Mouse (Mus musculus): Measurements from ENCODE around the gene Lrrc26. TPM values are rescaled to one million over a fixed set of nuclear protein-coding genes. Genes with fewer than 3 reads are reported as not detected.

Lrrc26 gene
- polyA plus RNA-seq, 1 experiment, result 7.0 TPM

Other genes with a start within 250 kb of the Lrrc26 start
- gene Nsmf, start 235.6 kb upstream of the Lrrc26 start, polyA plus RNA-seq (2012; rRNA removed), result 87.4 and 114 TPM in 2 replicates
- gene Entpd8, start 209.6 kb upstream of the Lrrc26 start, polyA plus RNA-seq (2012; rRNA removed), result 0.03 and 0.07 TPM in 2 replicates
- 0.13 and 0.18 TPM in 2 replicates for gene Noxa1, start 194.8 kb upstream of the Lrrc26 start, polyA plus RNA-seq (2012; rRNA removed)
- 50.1 and 60.0 TPM in 2 replicates for gene Nrarp, start 109.2 kb upstream of the Lrrc26 start, polyA plus RNA-seq (2012; rRNA removed)
- gene Tor4a, start 93.0 kb upstream of the Lrrc26 start, polyA plus RNA-seq (2012; rRNA removed), result 22.6 and 25.3 TPM in 2 replicates
- 55.4 and 60.6 TPM in 2 replicates for gene Nelfb, start 78.4 kb upstream of the Lrrc26 start, polyA plus RNA-seq (2012; rRNA removed)
- not detected in 2 replicates for gene Stpg3, start 75.3 kb upstream of the Lrrc26 start, polyA plus RNA-seq (2012; rRNA removed)
- gene Fam166a, start 71.2 kb upstream of the Lrrc26 start, polyA plus RNA-seq (2012; rRNA removed), result 0.08 and 0.10 TPM in 2 replicates
- 510 and 610 TPM in 2 replicates for gene Tubb4b, start 65.2 kb upstream of the Lrrc26 start, polyA plus RNA-seq (2012; rRNA removed)
- gene Slc34a3, start 55.6 kb upstream of the Lrrc26 start, polyA plus RNA-seq (2012; rRNA removed), result 0.03 TPM in 1 of 2 replicates, not detected in the other
- gene Rnf224, start 53.1 kb upstream of the Lrrc26 start, polyA plus RNA-seq (2012; rRNA removed), result 0.13 and 0.19 TPM in 2 replicates
- 12.9 and 14.1 TPM in 2 replicates for gene Rnf208, start 47.7 kb upstream of the Lrrc26 start, polyA plus RNA-seq (2012; rRNA removed)
- 2.0 and 2.5 TPM in 2 replicates for gene Cysrt1, start 47.5 kb upstream of the Lrrc26 start, polyA plus RNA-seq (2012; rRNA removed)
- gene AL732309.1, start 43.1 kb upstream of the Lrrc26 start, polyA plus RNA-seq (2012; rRNA removed), result 21.0 and 23.8 TPM in 2 replicates
- gene Tmem203, start 34.5 kb upstream of the Lrrc26 start, polyA plus RNA-seq (2012; rRNA removed), result 30.7 and 34.2 TPM in 2 replicates
- gene Tprn, start 27.3 kb upstream of the Lrrc26 start, polyA plus RNA-seq (2012; rRNA removed), result 8.0 and 13.6 TPM in 2 replicates
- 58.8 and 84.8 TPM in 2 replicates for gene Ssna1, start 17.5 kb upstream of the Lrrc26 start, polyA plus RNA-seq (2012; rRNA removed)
- 84.5 and 88.3 TPM in 2 replicates for gene Anapc2, start 17.4 kb upstream of the Lrrc26 start, polyA plus RNA-seq (2012; rRNA removed)
- gene Tmem210, start 1.8 kb upstream of the Lrrc26 start, polyA plus RNA-seq (2012; rRNA removed), result not detected in 2 replicates
- 1.1 TPM in 2 replicates for gene Grin1, start 29.3 kb downstream of the Lrrc26 start, polyA plus RNA-seq (2012; rRNA removed)
- 15.2 and 22.8 TPM in 2 replicates for gene Man1b1, start 42.4 kb downstream of the Lrrc26 start, polyA plus RNA-seq (2012; rRNA removed)
- 36.0 and 37.3 TPM in 2 replicates for gene Dpp7, start 66.4 kb downstream of the Lrrc26 start, polyA plus RNA-seq (2012; rRNA removed)
- gene Uap1l1, start 75.8 kb downstream of the Lrrc26 start, polyA plus RNA-seq (2012; rRNA removed), result 36.8 and 38.3 TPM in 2 replicates
- gene Sapcd2, start 82.4 kb downstream of the Lrrc26 start, polyA plus RNA-seq (2012; rRNA removed), result 1.6 and 2.5 TPM in 2 replicates
- gene Entpd2, start 106.0 kb downstream of the Lrrc26 start, polyA plus RNA-seq (2012; rRNA removed), result 104 and 107 TPM in 2 replicates
- 103 and 126 TPM in 2 replicates for gene Npdc1, start 109.4 kb downstream of the Lrrc26 start, polyA plus RNA-seq (2012; rRNA removed)
- 0.19 and 0.29 TPM in 2 replicates for gene Fut7, start 133.4 kb downstream of the Lrrc26 start, polyA plus RNA-seq (2012; rRNA removed)
- 6.3 and 16.4 TPM in 2 replicates for gene Abca2, start 138.8 kb downstream of the Lrrc26 start, polyA plus RNA-seq (2012; rRNA removed)
- 0.69 and 2.2 TPM in 2 replicates for gene Clic3, start 166.9 kb downstream of the Lrrc26 start, polyA plus RNA-seq (2012; rRNA removed)
- 50.8 and 61.1 TPM in 2 replicates for gene Paxx, start 171.2 kb downstream of the Lrrc26 start, polyA plus RNA-seq (2012; rRNA removed)
- gene Ptgds, start 180.1 kb downstream of the Lrrc26 start, polyA plus RNA-seq (2012; rRNA removed), result 0.38 and 0.74 TPM in 2 replicates
- not detected in 2 replicates for gene Lcn12, start 204.0 kb downstream of the Lrrc26 start, polyA plus RNA-seq (2012; rRNA removed)
- 15.1 and 36.1 TPM in 2 replicates for gene Fbxw5, start 210.8 kb downstream of the Lrrc26 start, polyA plus RNA-seq (2012; rRNA removed)
- gene C8g, start 211.8 kb downstream of the Lrrc26 start, polyA plus RNA-seq (2012; rRNA removed), result 2.3 and 2.4 TPM in 2 replicates